Mouse (Mus musculus) gastrocnemius, postnatal 14 days (tissue): Measurements from ENCODE around the gene Gm45711. TPM values are rescaled to one million over a fixed set of nuclear protein-coding genes. Genes with fewer than 3 reads are reported as not detected.
"Not testable (repeated sequence)": the region's sequence is repeated elsewhere in the genome, so short reads cannot be mapped to it uniquely, and the experiment has no call there.

Source experiments
- DNase-seq: peaks from one replicate; pipeline ENCODE4 v3.0.0; 2021; ENCODE audit warnings: mixed read lengths
- intact Hi-C: fragments of 180-260 bp; cut with DNase I; formaldehyde crosslinking; loops from one replicate; pipeline ENCODE4 v1.15.1; 2025; ENCODE audit warnings: low total_unique reads
- long read RNA-seq, 2 experiments: library from polyadenylated mRNA; stranded (forward); transcript quantifications; one replicate each; pipeline ENCODE4 v2.0.0; 2021
- total RNA-seq, 2 experiments: library from RNA; stranded (reverse); gene quantifications; 2 replicates each; pipeline ENCODE4 v1.2.3; 2021

The Gm45711 gene
- total RNA-seq: not detected
- long read RNA-seq, experiment 1: 0 reads
- long read RNA-seq, experiment 2: 0 reads

DNA sequence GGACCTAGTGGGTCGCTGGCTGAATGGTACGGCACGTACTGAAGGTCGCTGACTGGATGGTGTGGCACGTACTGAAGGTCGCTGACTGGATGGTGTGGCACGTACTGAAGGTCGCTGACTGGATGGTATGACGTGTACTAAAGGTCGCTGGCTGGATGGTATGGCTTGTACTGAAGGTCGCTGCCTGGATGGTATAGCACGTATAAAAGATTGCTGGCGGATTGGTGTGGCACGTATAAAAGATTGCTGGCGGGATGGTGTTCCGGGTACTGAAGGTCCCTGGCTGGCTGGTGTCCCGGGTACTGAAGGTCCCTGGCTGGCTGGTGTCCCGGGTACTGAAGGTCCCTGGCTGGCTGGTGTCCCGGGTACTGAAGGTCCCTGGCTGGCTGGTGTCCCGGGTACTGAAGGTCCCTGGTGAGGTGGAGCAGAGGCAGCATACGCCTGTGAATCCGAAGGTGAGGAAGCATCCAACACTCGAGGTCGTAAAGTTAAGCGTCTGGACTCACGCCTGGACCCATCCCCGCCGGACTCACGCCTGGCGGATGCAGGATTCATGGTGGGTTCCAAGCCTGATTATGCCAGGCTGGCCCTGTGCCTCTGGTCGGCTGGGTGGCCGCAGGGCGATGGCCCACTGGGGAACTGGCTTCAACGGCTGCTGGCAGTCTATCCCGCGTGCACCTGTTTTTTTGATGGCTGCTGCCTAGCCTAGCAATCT lies at the start of gene Gm45711, which contains the start of gene Cmtm1:
Gene Gm45711 (minus strand): TSS at position 641 of the 715 bp plus-strand sequence.
Gene Cmtm1 (minus strand): TSS at position 705 of the 715 bp plus-strand sequence.
- peak; percentile 66 for DNase-seq
- intact Hi-C loops: not testable (repeated sequence)

DNA sequence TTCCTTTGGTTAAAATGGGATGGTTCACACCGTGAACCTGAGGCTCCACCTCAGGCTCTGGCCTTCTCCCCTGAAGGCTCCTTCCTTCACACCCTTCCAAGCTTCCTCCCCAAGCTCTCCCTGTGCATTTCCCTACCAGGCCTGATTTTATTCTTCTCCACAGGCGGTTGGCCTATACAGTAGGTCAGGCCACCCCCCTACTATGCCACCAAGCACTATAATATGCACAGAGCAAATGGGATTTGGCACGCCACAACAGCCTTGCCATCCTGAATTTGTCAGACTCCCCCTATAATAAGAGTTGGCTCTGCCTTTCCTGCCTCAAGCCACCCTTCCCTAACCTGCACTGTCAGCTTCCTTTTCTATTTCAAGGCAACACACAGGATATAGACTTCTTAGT lies 48.8 kb upstream of the Gm45711 start:
- DNase-seq: no peak
- intact Hi-C loops: no loop called here

- intact Hi-C loops: no loop called here
- no peak for DNase-seq
These were observed 44.6 kb upstream of the Gm45711 start for GRCm38 (mm10) chr8:104354504-104354903.

DNA sequence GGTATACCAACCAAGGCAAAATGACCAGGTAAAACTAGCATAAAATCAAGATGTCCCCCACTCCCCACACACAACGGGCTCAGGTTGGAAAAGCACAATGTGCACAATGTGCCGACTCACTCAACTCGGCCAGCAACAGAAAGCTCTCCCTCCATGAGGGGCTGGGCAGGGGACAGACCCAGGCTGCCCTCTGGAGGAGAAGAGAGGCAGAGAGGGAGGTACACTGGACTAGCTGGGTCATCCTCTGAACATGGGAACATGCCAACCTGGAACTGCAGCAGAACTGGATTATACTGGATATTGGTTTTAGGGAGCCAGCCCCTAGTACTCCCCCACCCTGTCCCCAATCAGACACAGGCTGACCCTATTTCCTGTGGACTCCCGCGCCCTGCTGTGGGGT lies 43.3 kb upstream of the Gm45711 start:
- intact Hi-C loops: no loop called here
- DNase-seq: no peak

DNA sequence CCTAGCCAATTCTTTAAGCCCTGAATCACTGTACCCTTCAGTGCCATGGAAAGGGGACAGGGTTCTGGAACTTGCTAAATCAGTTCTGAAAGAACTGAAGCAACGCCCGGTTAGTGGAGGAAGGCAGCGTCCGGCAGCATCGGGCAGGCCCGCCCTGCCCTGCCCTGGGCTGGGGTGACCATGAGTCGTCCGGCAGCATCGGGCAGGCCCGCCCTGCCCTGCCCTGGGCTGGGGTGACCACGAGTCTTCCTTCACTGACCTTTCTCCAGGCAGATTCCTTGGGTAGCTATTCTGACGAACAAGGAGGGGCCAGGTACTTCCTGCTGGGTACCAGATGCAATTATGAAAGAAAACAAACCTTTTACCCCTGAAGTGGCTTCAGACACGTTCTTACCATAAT lies 40.2 kb upstream of the Gm45711 start:
- intact Hi-C loops: no loop called here
- no peak for DNase-seq

DNA sequence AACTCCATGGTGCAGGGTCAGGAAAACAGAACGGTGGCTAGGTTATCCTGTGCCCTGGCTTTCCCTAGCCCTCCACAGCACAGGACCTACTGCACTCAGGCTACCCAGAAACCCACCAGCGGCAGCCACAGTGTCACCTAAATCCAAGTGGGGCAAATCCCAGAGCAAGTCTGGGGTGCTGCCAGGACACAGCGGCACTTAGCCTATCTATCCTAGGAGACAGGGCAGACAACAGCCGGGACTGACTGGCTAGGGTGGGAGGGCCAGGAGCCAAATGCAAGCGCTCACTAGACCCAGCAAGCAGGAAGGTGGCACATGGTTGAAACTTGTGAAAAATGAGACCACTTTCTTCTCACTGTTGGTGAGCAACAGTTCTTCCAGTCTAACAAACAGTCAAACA lies 39.1 kb upstream of the Gm45711 start:
- intact Hi-C loops: loop anchor here (10.0 kb wide), 2 partner anchors 56 to 216 kb away; no protein-coding TSS in a partner anchor
- no peak for DNase-seq

DNA sequence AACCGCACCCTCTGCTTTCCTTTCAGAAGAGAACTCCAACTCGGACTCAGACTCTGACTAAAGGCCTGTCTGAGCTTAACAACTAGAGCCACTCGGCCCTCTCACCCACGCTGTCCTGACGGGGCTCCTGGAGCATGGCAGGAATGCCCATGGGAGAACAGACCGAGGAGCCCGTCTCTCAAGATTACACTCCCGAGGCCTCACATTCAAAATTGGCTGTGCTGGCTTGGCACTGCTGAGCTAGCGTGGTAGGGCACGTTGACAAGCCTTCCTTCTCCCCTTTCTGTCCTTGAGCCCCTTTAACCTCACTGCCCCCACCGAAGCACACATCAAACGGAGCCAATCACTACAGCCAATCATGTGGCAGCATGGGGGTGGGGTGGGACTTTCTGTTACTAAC lies 36.8 kb upstream of the Gm45711 start:
- DNase-seq: no peak
- intact Hi-C loops: loop anchor here (10.0 kb wide), 2 partner anchors 58 to 218 kb away; no protein-coding TSS in a partner anchor

- intact Hi-C loops: loop anchor here (2.0 to 10.0 kb wide), 5 partner anchors 60 to 220 kb away; partner anchors contain the start of genes Cklf and Dync1li2
- DNase-seq: no peak
These were observed 34.7 kb upstream of the Gm45711 start for GRCm38 (mm10) chr8:104344622-104345021.

GRCm38 (mm10) chr8:104343957-104344356 lies 34.1 kb upstream of the Gm45711 start:
- DNase-seq: peak; percentile 86
- intact Hi-C loops: loop anchor here (2.0 to 10.0 kb wide), 5 partner anchors 61 to 221 kb away; partner anchors contain the start of genes Cklf and Dync1li2

DNA sequence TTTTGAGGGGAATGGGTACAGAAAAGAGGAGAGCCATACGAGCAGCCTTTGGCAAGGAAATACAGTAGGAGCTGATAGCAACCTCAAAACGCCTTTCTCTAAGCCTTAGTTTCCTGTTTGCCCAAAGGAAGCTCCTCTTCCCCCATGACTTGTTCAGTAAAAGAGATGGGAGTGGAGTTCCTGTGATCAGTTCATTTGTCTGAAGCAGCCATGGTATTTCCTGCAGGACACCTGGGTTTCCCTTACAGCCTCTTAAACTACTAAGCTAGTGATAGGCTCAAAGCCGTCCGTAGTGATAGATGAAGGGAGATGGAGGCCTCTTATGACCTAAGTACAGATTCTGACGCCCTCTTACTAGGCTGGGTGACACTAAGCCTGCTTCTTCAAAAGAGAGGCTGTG lies 32.5 kb upstream of the Gm45711 start:
- intact Hi-C loops: loop anchor here (5.0 to 10.0 kb wide), 4 partner anchors 62 to 222 kb away; partner anchors contain the start of gene Cklf
- DNase-seq: no peak

- intact Hi-C loops: loop anchor here (5.0 to 10.0 kb wide), 4 partner anchors 63 to 223 kb away; partner anchors contain the start of gene Cklf
- no peak for DNase-seq
These were observed 31.8 kb upstream of the Gm45711 start for GRCm38 (mm10) chr8:104341678-104342077.

DNA sequence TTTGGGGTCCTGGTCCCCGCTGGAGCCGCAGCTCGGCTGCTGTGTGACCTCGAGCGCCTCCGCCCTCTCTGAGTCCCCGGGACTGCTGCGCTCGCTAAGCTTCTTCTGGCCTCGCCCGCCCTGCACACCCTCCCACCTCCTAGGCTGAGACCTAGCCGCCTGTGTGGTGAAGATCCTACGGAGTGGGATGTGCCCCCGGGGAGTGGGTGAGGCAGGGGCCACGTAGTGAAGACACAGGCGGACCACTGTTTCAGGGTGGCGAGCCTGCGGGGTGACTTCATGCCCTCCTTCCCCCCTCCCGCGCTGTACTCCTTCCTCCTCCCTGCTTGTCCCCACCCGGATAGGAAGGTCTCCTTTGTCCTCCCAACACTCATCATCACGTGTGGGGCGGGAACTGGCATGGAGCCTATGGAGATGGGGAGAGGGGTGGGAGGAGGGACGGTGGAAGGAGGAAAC lies 31.3 kb upstream of the Gm45711 start:
- intact Hi-C loops: loop anchor here (5.0 to 10.0 kb wide), 4 partner anchors 64 to 224 kb away; partner anchors contain the start of gene Cklf

GRCm38 (mm10) chr8:104340233-104341105 lies 30.6 kb upstream of the Gm45711 start:
- intact Hi-C loops: loop anchor here (5.0 to 10.0 kb wide), 4 partner anchors 64 to 224 kb away; partner anchors contain the start of gene Cklf
- peak; percentile 85 for DNase-seq

More for the DNA sequence above, 31.3 kb upstream of the Gm45711 start:
- peak; percentile 85 for DNase-seq

DNA sequence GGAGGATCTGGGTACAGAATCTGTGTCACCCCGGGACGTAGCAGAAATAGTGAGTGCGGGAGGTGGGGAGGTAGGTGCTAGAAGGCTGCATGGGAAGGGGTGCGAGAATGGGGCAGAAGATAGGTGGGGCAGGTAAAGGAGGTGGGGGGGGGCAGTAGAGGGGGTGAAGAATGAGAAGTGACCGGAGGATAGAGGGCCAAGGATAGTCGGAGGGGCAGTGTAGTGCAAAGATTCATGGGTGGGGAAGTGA lies 30.0 kb upstream of the Gm45711 start:
- intact Hi-C loops: loop anchor here (5.0 to 10.0 kb wide), 4 partner anchors 65 to 225 kb away; partner anchors contain the start of gene Cklf
- DNase-seq: peak; percentile 16

DNA sequence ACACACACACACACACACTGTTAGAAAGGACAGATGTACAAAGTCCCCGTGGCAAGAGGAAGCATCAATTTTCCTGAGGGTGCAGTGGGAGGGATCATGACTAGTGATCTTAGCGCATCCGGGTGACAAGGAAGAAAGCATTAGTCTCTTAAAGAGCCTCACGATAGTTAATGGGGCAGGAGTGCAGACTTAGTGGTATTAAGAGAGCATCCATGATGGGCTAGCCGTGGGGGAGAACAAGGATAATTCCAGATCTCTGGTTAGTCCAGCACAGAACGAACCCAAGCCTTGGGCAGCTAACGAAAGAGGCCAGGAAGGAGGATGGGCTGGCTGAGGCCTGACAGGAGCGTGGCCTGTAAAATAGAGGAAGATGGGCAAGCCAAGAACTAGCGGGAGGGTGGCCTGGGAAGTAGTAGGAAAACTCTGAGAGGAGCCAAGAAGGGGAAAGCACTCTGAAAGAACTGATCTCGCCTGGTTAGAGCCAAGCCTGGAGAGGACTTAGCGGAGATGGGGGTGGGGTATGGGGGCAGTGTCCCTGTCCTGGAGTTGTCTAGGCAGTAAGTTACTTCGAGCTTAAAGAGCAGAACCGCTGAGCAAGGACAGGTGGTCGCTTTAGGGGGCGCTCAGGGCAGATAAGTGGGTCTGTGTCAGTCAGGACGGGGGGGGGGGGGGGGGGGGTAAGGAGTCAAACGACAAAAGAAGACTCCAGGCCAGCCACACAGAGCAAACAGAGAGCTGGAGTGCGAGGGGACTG lies 29.5 kb upstream of the Gm45711 start, which contains the start of gene Cmtm3:
Gene Cmtm3 (plus strand): TSS at position 182 of the 754 bp plus-strand sequence.
- intact Hi-C loops: no loop called here

GRCm38 (mm10) chr8:104337890-104338289 lies 28.0 kb upstream of the Gm45711 start:
- no peak for DNase-seq
- intact Hi-C loops: no loop called here

More for the DNA sequence above, 29.5 kb upstream of the Gm45711 start, which contains the start of gene Cmtm3:
- DNase-seq: peak; percentile 49

DNA sequence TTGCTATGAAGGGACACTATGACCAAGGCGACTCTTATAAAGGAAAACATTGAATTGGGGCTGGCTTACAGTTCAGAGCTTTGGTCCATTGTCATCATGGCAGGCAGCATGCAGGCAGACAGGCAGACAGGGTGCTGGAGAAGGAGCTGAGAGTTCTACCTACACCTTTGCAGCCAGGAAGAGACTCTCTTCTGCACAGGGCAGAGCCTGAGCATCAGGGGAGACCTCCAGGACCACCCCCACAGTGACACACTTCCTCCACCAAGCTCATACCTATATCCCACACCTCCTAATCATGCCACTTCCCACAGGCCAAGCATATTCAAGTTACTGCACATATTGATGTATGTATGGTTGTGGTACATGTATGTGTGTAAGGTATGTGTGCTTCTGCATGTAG lies 26.9 kb upstream of the Gm45711 start:
- DNase-seq: no peak
- intact Hi-C loops: no loop called here

- DNase-seq: no peak
- intact Hi-C loops: loop anchor here (5.0 kb wide), 1 partner anchor 42 kb away; the partner anchor contains the start of gene Cmtm2a
These were observed 24.3 kb upstream of the Gm45711 start for GRCm38 (mm10) chr8:104334196-104334595.

GRCm38 (mm10) chr8:104333786-104334185 lies 23.9 kb upstream of the Gm45711 start:
- intact Hi-C loops: loop anchor here (5.0 kb wide), 1 partner anchor 41 kb away; the partner anchor contains the start of gene Cmtm2a
- DNase-seq: no peak
